14 mouse cellular contexts compared by ENCODE assay signal in genomic region chr7:137300826-137301225, GRCm38 (mm10). TPM values are rescaled to one million over a fixed set of nuclear protein-coding genes. Genes with fewer than 3 reads are reported as not detected.
A peak's percentile ranks its signal among the peaks of the same experiment; 100 is the strongest.
DNase-seq lines count a peak whose midpoint lies in the region; ATAC-seq lines count a peak whose summit lies in the region.
"Had no signal": no experiment of that assay in that cellular context is flagged by ENCODE, and none has a peak within 500 bp of the region (broad histone marks: within the 10 kb centered on the region; RNA-seq: fewer than 3 reads in every experiment).

No protein-coding gene starts in this region.

- WGBS in hindbrain, embryonic 13.5 days, result 41% methylated on average over 6 of the region's 6 CpGs
- WGBS in hindbrain, embryonic 11.5 days, result 48% methylated on average over 6 of the region's 6 CpGs
- WGBS in embryonic facial prominence, embryonic 12.5 days, result 12% methylated on average over 6 of the region's 6 CpGs
- WGBS in limb, embryonic 10.5 days, result 11% methylated on average over 6 of the region's 6 CpGs
- WGBS in neural tube, embryonic 14.5 days, result 43% methylated on average over 6 of the region's 6 CpGs

- peak overlapping the region; percentile 41 for H3K4me3 ChIP-seq in hindbrain, embryonic 13.5 days
- no peak overlapping the region for H3K4me3 ChIP-seq in hindbrain, embryonic 11.5 days (ENCODE audit: low read depth, low read length)
- H3K4me3 ChIP-seq in embryonic facial prominence, embryonic 12.5 days, result no peak overlapping the region
- peak overlapping the region; percentile 33; the same call in 1 of the 2 replicates for H3K4me3 ChIP-seq in limb, embryonic 10.5 days
- H3K4me3 ChIP-seq in neural tube, embryonic 14.5 days (ENCODE audit: low read depth, low read length), result peak overlapping the region; percentile 37
- H3K4me3 ChIP-seq: myocyte had no signal

- peak overlapping the region; percentile 91 for H3K27ac ChIP-seq in hindbrain, embryonic 13.5 days
- no peak overlapping the region for H3K27ac ChIP-seq in hindbrain, embryonic 11.5 days (ENCODE audit: low read depth, low read length)
- H3K27ac ChIP-seq in embryonic facial prominence, embryonic 12.5 days, result peak overlapping the region; percentile 77; the same call in 1 of the 2 replicates
- H3K27ac ChIP-seq in limb, embryonic 10.5 days, result peak overlapping the region; percentile 77; the same call in 1 of the 2 replicates
- H3K27ac ChIP-seq in neural tube, embryonic 14.5 days (ENCODE audit: low read depth, low read length), result peak overlapping the region; percentile 72

- H3K27me3 ChIP-seq in hindbrain, embryonic 13.5 days, result 0 out of 2 replicates have a peak, but pooled peaks cover 18% of the 10 kb centered on the region
- no peaks in the 10 kb centered on the region; the same call in 1 of the 2 replicates for H3K27me3 ChIP-seq in hindbrain, embryonic 11.5 days (ENCODE audit: control insufficient read depth, insufficient read depth, low read length)
- 0 out of 2 replicates have a peak, but pooled peaks cover 6% of the 10 kb centered on the region for H3K27me3 ChIP-seq in embryonic facial prominence, embryonic 12.5 days
- peaks cover 45% of the 10 kb centered on the region for H3K27me3 ChIP-seq in limb, embryonic 10.5 days (ENCODE audit: low read depth, poor library complexity, severe bottlenecking)
- no peaks in the 10 kb centered on the region for H3K27me3 ChIP-seq in neural tube, embryonic 14.5 days (ENCODE audit: control insufficient read depth, insufficient read depth, low read length)

- DNase-seq in hindbrain, embryonic 11.5 days (ENCODE audit: low spot score), result no peak
- no peak for DNase-seq in limb, embryonic 10.5 days (ENCODE audit: low spot score)
- DNase-seq in cerebellum, postnatal 10 days, result no peak
- no peak for DNase-seq in lung, postnatal 25 days (ENCODE audit: low spot score)
- DNase-seq: kidney, adult 2 months; layer of hippocampus, adult 9-11 months; lung, postnatal 10 days; right cerebral cortex, adult 18-20 months; thymus, postnatal 36 days had no signal

- peaks cover 94% of the 10 kb centered on the region for H3K4me1 ChIP-seq in hindbrain, embryonic 13.5 days (replicated peaks)
- H3K4me1 ChIP-seq in hindbrain, embryonic 11.5 days (replicated peaks; ENCODE audit: control insufficient read depth, insufficient read depth, low read length), result peaks cover 21% of the 10 kb centered on the region
- peaks cover 80% of the 10 kb centered on the region for H3K4me1 ChIP-seq in embryonic facial prominence, embryonic 12.5 days
- H3K4me1 ChIP-seq in limb, embryonic 10.5 days, result peaks cover 94% of the 10 kb centered on the region
- peaks cover 64% of the 10 kb centered on the region for H3K4me1 ChIP-seq in neural tube, embryonic 14.5 days (ENCODE audit: control insufficient read depth, insufficient read depth, low read length)

- ATAC-seq in hindbrain, embryonic 13.5 days (ENCODE audit: low FRiP score), result no peak
- no peak for ATAC-seq in hindbrain, embryonic 11.5 days (ENCODE audit: low FRiP score)
- ATAC-seq in embryonic facial prominence, embryonic 12.5 days (ENCODE audit: insufficient number of reproducible peaks, insufficient read depth, low FRiP score, low TSS enrichment), result no peak
- ATAC-seq in neural tube, embryonic 14.5 days (ENCODE audit: low read depth), result no peak

- H3K4me2 ChIP-seq in hindbrain, embryonic 13.5 days, result peak overlapping the region; percentile 77
- no peak overlapping the region for H3K4me2 ChIP-seq in hindbrain, embryonic 11.5 days (replicated peaks; ENCODE audit: low read depth, low read length)
- H3K4me2 ChIP-seq in embryonic facial prominence, embryonic 12.5 days (replicated peaks), result peak overlapping the region; percentile 38
- peak overlapping the region; percentile 63 for H3K4me2 ChIP-seq in neural tube, embryonic 14.5 days (ENCODE audit: low read depth, low read length)
- H3K4me2 ChIP-seq: liver, embryonic 11.5 days had no signal

- no peaks in the 10 kb centered on the region for H3K9me3 ChIP-seq in hindbrain, embryonic 13.5 days
- H3K9me3 ChIP-seq in hindbrain, embryonic 11.5 days (ENCODE audit: control insufficient read depth, low read length), result no peaks in the 10 kb centered on the region
- H3K9me3 ChIP-seq in embryonic facial prominence, embryonic 12.5 days, result no peaks in the 10 kb centered on the region
- H3K9me3 ChIP-seq in limb, embryonic 10.5 days (replicated peaks), result no peaks in the 10 kb centered on the region
- no peaks in the 10 kb centered on the region for H3K9me3 ChIP-seq in neural tube, embryonic 14.5 days (ENCODE audit: control insufficient read depth, low read length)

- H3K9ac ChIP-seq in hindbrain, embryonic 13.5 days, result peak overlapping the region; percentile 74
- no peak overlapping the region for H3K9ac ChIP-seq in hindbrain, embryonic 11.5 days (ENCODE audit: low read depth, low read length)
- H3K9ac ChIP-seq in embryonic facial prominence, embryonic 12.5 days, result no peak overlapping the region
- peak overlapping the region; percentile 70 for H3K9ac ChIP-seq in neural tube, embryonic 14.5 days (replicated peaks; ENCODE audit: low read depth, low read length)

- no peaks in the 10 kb centered on the region for H3K36me3 ChIP-seq in hindbrain, embryonic 13.5 days
- no peaks in the 10 kb centered on the region for H3K36me3 ChIP-seq in hindbrain, embryonic 11.5 days (ENCODE audit: control insufficient read depth, insufficient read depth, low read length)
- no peaks in the 10 kb centered on the region; the same call in 1 of the 2 replicates for H3K36me3 ChIP-seq in embryonic facial prominence, embryonic 12.5 days
- H3K36me3 ChIP-seq in limb, embryonic 10.5 days, result peaks cover 3% of the 10 kb centered on the region; the same call in 1 of the 2 replicates
- peaks cover 6% of the 10 kb centered on the region; the same call in 1 of the 2 replicates for H3K36me3 ChIP-seq in neural tube, embryonic 14.5 days (ENCODE audit: control insufficient read depth, insufficient read depth, low read length)

RNA-seq across cellular contexts. Expression of gene Ebf3, which starts 13.4 kb away (rescaled TPM):
- 22.2 and 27.7 TPM in 2 replicates for polyA plus RNA-seq in hindbrain, embryonic 13.5 days (2015; fragmentation: Nextera tagmentation; extraction: Ambion mirVana)
- 14.0 and 15.9 TPM in 2 replicates for polyA plus RNA-seq in hindbrain, embryonic 11.5 days (2014; fragmentation: Nextera tagmentation; extraction: Ambion mirVana)
- polyA plus RNA-seq in embryonic facial prominence, embryonic 12.5 days (2016; fragmentation: Nextera tagmentation; extraction: Ambion mirVana), result 15.5 and 21.1 TPM in 2 replicates
- polyA plus RNA-seq in limb, embryonic 10.5 days (2016; fragmentation: Nextera tagmentation; extraction: Ambion mirVana), result 3.1 and 6.3 TPM in 2 replicates
- 46.9 and 53.5 TPM in 2 replicates for polyA plus RNA-seq in neural tube, embryonic 14.5 days (2014; fragmentation: Nextera tagmentation; extraction: Ambion mirVana)

Comparison
In these comparisons a context has a peak if more than half of its experiments do, and no peak if none do; other contexts are left out.
1. H3K4me3 ChIP-seq: peak in hindbrain, embryonic 13.5 days (single experiment), limb, embryonic 10.5 days (single experiment) and neural tube, embryonic 14.5 days (single experiment); none in hindbrain, embryonic 11.5 days (single experiment) and embryonic facial prominence, embryonic 12.5 days (single experiment).
2. H3K9ac ChIP-seq: peak in hindbrain, embryonic 13.5 days (single experiment) and neural tube, embryonic 14.5 days (single experiment); none in hindbrain, embryonic 11.5 days (single experiment) and embryonic facial prominence, embryonic 12.5 days (single experiment).